Mouse (Mus musculus): Measurements from ENCODE around the gene Osbpl9. TPM values are rescaled to one million over a fixed set of nuclear protein-coding genes. Genes with fewer than 3 reads are reported as not detected.

Osbpl9 gene
- total and polyA plus RNA-seq, 3 experiments = 55.5 to 73.5 (median 59.2) TPM

DNA sequence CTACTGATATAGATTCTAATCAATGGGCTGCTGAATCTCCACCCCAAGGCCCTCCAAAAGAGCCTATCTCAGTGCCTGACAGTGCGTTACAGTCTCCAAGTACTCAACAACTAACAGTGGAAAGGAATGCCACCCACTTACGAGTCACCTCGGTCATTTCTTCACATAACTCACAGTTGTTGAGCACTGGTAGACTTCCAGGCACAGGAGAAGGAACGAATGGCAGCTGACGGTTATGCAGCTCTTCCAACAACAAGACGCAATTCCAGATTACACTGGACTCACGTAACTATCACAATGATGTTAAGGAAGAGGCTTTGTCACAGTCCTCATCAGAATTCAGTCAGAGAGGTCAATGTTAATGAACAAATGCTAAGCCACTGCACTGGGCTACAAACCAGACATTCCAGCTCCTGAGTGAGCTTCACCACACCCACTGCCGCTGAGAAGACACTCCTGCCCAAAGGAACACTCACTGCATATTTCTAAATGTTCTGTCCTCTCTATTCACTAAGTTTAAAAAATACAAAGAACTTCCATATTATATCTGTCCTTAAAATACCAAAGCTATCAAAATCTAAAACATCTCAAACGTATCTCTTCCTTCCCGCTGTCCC lies 70.7 kb downstream of the Osbpl9 start:
- H3K79me2 ChIP-seq (replicated peaks; ENCODE audit: control insufficient read depth, extremely low read depth, insufficient read depth, poor library complexity, severe bottlenecking) = no peaks in the 10 kb centered on the region

GRCm38 (mm10) chr4:109128971-109129370 lies 73.1 kb downstream of the Osbpl9 start:
- no peaks in the 10 kb centered on the region for H3K27me3 ChIP-seq (replicated peaks)
- H3K79me2 ChIP-seq (replicated peaks; ENCODE audit: control insufficient read depth, extremely low read depth, insufficient read depth, poor library complexity, severe bottlenecking) = no peaks in the 10 kb centered on the region
- H3K9me3 ChIP-seq (replicated peaks; ENCODE audit: low read length) = no peaks in the 10 kb centered on the region
- TF ChIP-seq USF1 (IDR thresholded peaks at IDR 0.05; ENCODE audit: low read depth, low read length) = no peak
- no peak for TF ChIP-seq POLR2AphosphoS2 (IDR thresholded peaks at IDR 0.05; ENCODE audit: low read depth, low read length)
- no peak for TF ChIP-seq MEF2A (IDR thresholded peaks at IDR 0.05; ENCODE audit: borderline replicate concordance, low read depth, low read length)
- TF ChIP-seq MYC (IDR thresholded peaks at IDR 0.05; ENCODE audit: low read depth, low read length) = no peak
- no peak for TF ChIP-seq ELF1 (IDR thresholded peaks at IDR 0.05; ENCODE audit: low read depth, low read length)
- TF ChIP-seq SIN3A (IDR thresholded peaks at IDR 0.05; ENCODE audit: low read length) = no peak
- TF ChIP-seq NELFE (IDR thresholded peaks at IDR 0.05; ENCODE audit: low read depth, low read length) = no peak
- TF ChIP-seq ETS1 (conservative IDR thresholded peaks at IDR 0.05; ENCODE audit: low read depth, low read length) = no peak
- TF ChIP-seq E2F4 (IDR thresholded peaks at IDR 0.05; ENCODE audit: insufficient replicate concordance, low read depth, low read length) = no peak
- no peak for TF ChIP-seq ZC3H11A (IDR thresholded peaks at IDR 0.05; ENCODE audit: low read depth, low read length)
- no peak for TF ChIP-seq NRF1 (IDR thresholded peaks at IDR 0.05; ENCODE audit: low read depth, low read length)
- TF ChIP-seq USF2 (conservative IDR thresholded peaks at IDR 0.05; ENCODE audit: low read depth, low read length) = no peak
- TF ChIP-seq JUND (conservative IDR thresholded peaks at IDR 0.05; ENCODE audit: low read depth, low read length) = no peak
- no peak for TF ChIP-seq HCFC1 (IDR thresholded peaks at IDR 0.05; ENCODE audit: low read depth, low read length)
- H3K4me1 ChIP-seq (ENCODE audit: control insufficient read depth in 1 of 2, insufficient read depth in 2 of 2) = peaks cover 4 to 20% of the 10 kb centered on the region in 2 experiments; a peak in 3 of 4 replicates
- in situ Hi-C loops (cut with MboI; ENCODE audit: low pct_ligation_motif_present, low pct_unique_long_range_greater_than_20kb, low sequenced_read_pairs) = no loop called here
- DNase-seq (ENCODE audit: extremely low read depth) = no peak
- dilution Hi-C loops (cut with MboI; ENCODE audit: extremely low pct_ligation_motif_present, extremely low pct_unique_long_range_greater_than_20kb, low sequenced_read_pairs) = no loop called here
- H3K27ac ChIP-seq (ENCODE audit: insufficient read depth, low read depth) = no peak overlapping the region
- no peak overlapping the region for H3K4me2 ChIP-seq (ENCODE audit: insufficient read depth, low read depth, poor library complexity, severe bottlenecking)
- H3K36me3 ChIP-seq (replicated peaks in 1 of 2; ENCODE audit: control insufficient read depth in 1 of 2, insufficient read depth in 1 of 2, low read length in 1 of 2) = peaks cover 0 to 5% of the 10 kb centered on the region in 2 experiments
- no peak overlapping the region for H3K9ac ChIP-seq (ENCODE audit: insufficient read depth, low read depth)
- H3K4me3 ChIP-seq (replicated peaks in 1 of 3; ENCODE audit: low read depth in 2 of 3, low read length in 2 of 3, poor library complexity in 1 of 3) = no peak overlapping the region

More for the DNA sequence above, 70.7 kb downstream of the Osbpl9 start:
- Histone ChIP-seq H3K4me2 (ENCODE audit: insufficient read depth, low read depth, poor library complexity, severe bottlenecking) (no peak overlapping the region), H3K9me3 (replicated peaks; ENCODE audit: low read length) (no peaks in the 10 kb centered on the region), H3K27me3 (replicated peaks) (no peaks in the 10 kb centered on the region), H3K9ac (ENCODE audit: insufficient read depth, low read depth) (no peak overlapping the region), H3K27ac (ENCODE audit: insufficient read depth, low read depth) (no peak overlapping the region), H3K4me3 (replicated peaks in 1 of 3; ENCODE audit: low read depth in 2 of 3, low read length in 2 of 3, poor library complexity in 1 of 3) (no peak overlapping the region), H3K36me3 (replicated peaks in 1 of 2; ENCODE audit: control insufficient read depth in 1 of 2, insufficient read depth in 1 of 2, low read length in 1 of 2) (peaks cover 0 to 5% of the 10 kb centered on the region in 2 experiments), H3K4me1 (ENCODE audit: control insufficient read depth in 1 of 2, insufficient read depth in 2 of 2) (peaks cover 4 to 23% of the 10 kb centered on the region in 2 experiments; a peak in 3 of 4 replicates)
- DNase-seq (ENCODE audit: extremely low read depth) = no peak
- no peak for TF ChIP-seq HCFC1 (IDR thresholded peaks at IDR 0.05; ENCODE audit: low read depth, low read length)
- no peak for TF ChIP-seq MYC (IDR thresholded peaks at IDR 0.05; ENCODE audit: low read depth, low read length)
- no peak for TF ChIP-seq SMC3 (IDR thresholded peaks at IDR 0.05; ENCODE audit: low read depth, low read length)
- no peak for TF ChIP-seq USF1 (IDR thresholded peaks at IDR 0.05; ENCODE audit: low read depth, low read length)
- TF ChIP-seq MXI1 (IDR thresholded peaks at IDR 0.05; ENCODE audit: low read depth, low read length) = no peak
- no peak for TF ChIP-seq ELF1 (IDR thresholded peaks at IDR 0.05; ENCODE audit: low read depth, low read length)
- no peak for TF ChIP-seq SIN3A (IDR thresholded peaks at IDR 0.05; ENCODE audit: low read length)
- TF ChIP-seq CTCF (conservative IDR thresholded peaks at IDR 0.05 in 1 of 2, IDR thresholded peaks at IDR 0.05 in 1 of 2; ENCODE audit: low read depth in 2 of 2, low read length in 2 of 2) = no peak
- no peak for TF ChIP-seq JUN (IDR thresholded peaks at IDR 0.05; ENCODE audit: insufficient read depth, low read depth, low read length)
- no peak for TF ChIP-seq UBTF (IDR thresholded peaks at IDR 0.05; ENCODE audit: low read depth, low read length)
- TF ChIP-seq BHLHE40 (IDR thresholded peaks at IDR 0.05; ENCODE audit: low read depth, low read length) = no peak
- no peak for TF ChIP-seq ZMIZ1 (IDR thresholded peaks at IDR 0.05; ENCODE audit: low read depth, low read length)
- no peak for TF ChIP-seq RCOR1 (conservative IDR thresholded peaks at IDR 0.05; ENCODE audit: low read depth, low read length)
- no peak for TF ChIP-seq E2F4 (IDR thresholded peaks at IDR 0.05; ENCODE audit: insufficient replicate concordance, low read depth, low read length)
- TF ChIP-seq PAX5 (IDR thresholded peaks at IDR 0.05; ENCODE audit: low read length) = no peak
- no peak for TF ChIP-seq EP300 (IDR thresholded peaks at IDR 0.05; ENCODE audit: low read length)
- no peak for TF ChIP-seq TCF12 (IDR thresholded peaks at IDR 0.05; ENCODE audit: low read depth, low read length)
- TF ChIP-seq MAZ (IDR thresholded peaks at IDR 0.05; ENCODE audit: low read depth, low read length) = no peak
- no peak for TF ChIP-seq MEF2A (IDR thresholded peaks at IDR 0.05; ENCODE audit: borderline replicate concordance, low read depth, low read length)
- dilution Hi-C loops (cut with MboI; ENCODE audit: extremely low pct_ligation_motif_present, extremely low pct_unique_long_range_greater_than_20kb, low sequenced_read_pairs) (no loop called here), in situ Hi-C loops (cut with MboI; ENCODE audit: low pct_ligation_motif_present, low pct_unique_long_range_greater_than_20kb, low sequenced_read_pairs) (no loop called here)

All from CH12.LX (cell line).